Mouse (Mus musculus): ENCODE measurements at regions not wholly inside any gene's neighbourhood (a gene's known extent, or its start where the extent isn't known, plus 50 kb on each side); places are given as distances from the start of the nearest gene placed in this dataset.

DNA sequence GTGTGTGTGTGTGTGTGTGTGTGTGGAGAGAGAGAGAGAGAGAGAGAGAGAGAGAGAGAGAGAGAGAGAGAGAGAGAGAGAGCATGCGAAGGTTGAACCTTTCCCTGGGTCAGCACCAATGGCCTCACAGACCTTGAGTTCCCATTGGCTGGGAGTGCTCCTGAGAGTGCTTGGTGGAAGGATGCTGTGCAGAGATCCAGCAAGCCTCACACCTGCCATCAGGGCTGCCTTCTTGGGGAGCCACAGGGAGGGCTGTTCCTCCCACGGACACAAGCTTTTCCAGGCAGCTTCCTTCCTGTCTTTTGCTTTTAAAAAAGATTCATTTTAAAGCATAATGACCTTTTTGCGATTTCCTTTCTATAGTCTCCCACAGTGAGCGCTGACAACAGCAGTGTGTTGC is 127.1 kb upstream of the Eef2kmt start:
- TF ChIP-seq CTCF (IDR thresholded peaks at IDR 0.05; ENCODE audit: low read depth) = no peak
- no peak for TF ChIP-seq EP300 (optimal IDR thresholded peaks at IDR 0.05)

Data from stomach, postnatal 0 days (tissue).